Mouse (Mus musculus) Muller cell, postnatal 12 days (primary cell): ENCODE data around the gene Cyth1.
A peak's percentile ranks its signal among the peaks of the same experiment; 100 is the strongest.

ENCODE experiments used
- DNase-seq: peaks from one replicate; pipeline ENCODE4 v3.0.0-alpha.2; 2015; ENCODE audit errors: inconsistent ontology term

Gene Cyth1

GRCm38 (mm10) chr11:118254159-118254951, 6.0 kb upstream of the Cyth1 start:
- DNase-seq: peak; percentile 54

- no peak for DNase-seq
Observed at GRCm38 (mm10) chr11:118253447-118254158, 5.2 kb upstream of the Cyth1 start.

DNA sequence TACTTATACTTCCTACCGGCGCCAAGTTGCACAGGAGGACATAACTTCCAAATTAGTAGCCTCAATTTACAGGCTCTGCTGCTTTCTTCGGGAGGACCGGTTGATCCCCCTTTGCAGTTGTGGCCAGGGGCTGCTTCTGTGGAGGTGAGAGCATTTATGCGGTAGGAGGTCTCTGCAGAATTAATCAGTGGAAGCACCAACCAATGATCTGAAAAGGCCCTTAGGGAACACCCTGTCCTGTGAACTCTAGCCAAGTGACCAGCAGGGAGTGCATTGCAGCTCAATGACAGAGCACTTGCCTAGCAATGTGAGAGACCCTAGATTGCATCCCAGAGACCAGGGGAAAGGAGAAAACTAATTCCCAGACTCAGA, 606 bp upstream of the Cyth1 start:
- peak; percentile 77 for DNase-seq

- DNase-seq: peak; percentile 54
Observed at GRCm38 (mm10) chr11:118247359-118248095, 865 bp downstream of the Cyth1 start.

DNA sequence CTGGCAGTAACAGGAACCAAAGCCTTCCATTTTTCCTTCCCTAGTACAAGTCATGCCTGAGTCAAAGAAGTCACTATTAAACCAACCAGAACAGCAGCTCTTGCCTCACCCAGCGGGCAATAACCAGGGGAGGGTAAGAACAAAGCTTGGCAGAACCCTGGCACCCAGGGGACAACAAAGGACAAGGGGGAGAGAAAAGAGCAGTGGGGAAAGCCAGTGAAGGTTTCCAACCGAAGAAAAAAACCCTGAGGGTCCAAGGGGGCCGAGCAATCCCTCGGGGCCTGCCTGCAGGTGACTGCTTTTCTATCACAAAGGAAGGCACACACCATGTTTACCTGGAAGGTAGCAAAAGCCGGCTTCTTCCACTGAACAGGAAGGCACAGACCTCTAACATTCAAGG, 1.7 kb downstream of the Cyth1 start:
- DNase-seq: no peak

GRCm38 (mm10) chr11:118245130-118245529, 3.3 kb downstream of the Cyth1 start:
- no peak for DNase-seq

DNA sequence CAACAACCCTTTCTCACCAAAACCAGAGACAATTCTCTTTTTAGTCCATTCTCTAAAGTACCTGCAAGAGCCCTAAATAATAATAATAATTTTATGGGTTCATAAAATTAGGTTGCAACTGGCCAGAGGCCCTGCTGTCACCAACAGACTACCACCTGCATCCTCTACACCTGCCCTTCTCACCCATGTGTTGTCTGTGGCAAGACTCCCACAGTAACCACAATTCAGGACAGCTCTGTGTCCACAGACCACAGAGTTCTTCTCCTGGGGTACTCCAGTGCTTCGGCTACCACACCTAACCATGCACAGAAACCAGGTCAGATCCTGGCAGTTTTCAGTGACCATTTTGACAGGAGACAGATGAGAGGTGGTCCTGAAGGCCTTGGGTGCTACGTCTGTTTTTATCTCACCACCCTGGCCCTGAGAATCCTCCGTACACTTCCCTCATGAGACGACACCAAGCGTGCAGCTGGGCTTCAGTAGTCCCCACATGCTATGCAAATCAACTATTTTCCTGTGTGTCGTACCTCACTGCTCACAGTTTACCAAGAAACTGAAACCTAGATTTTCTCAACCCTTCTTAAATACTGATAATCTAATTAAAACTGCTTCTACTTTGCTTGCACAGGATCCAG, 4.6 kb downstream of the Cyth1 start:
- DNase-seq: no peak

DNA sequence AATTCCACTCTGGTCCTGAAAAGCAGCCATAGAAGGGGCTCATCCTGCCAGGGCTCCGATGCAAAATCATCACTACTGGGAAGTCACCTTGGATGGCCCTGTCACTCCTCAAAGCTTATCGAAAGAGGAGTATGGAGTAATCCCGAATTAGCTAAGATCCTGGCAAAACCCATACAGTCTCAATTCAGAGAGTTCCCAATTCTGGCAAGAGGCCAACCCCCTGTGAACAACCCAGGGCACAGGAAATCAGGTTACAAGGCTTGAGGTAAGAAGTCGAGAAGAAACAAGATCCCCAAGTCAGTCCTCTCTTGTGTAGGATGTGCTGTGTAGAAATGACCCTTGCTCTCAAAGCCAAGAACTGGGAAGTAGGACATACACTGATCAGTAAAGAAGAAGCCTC, 5.9 kb downstream of the Cyth1 start:
- DNase-seq: no peak

DNA sequence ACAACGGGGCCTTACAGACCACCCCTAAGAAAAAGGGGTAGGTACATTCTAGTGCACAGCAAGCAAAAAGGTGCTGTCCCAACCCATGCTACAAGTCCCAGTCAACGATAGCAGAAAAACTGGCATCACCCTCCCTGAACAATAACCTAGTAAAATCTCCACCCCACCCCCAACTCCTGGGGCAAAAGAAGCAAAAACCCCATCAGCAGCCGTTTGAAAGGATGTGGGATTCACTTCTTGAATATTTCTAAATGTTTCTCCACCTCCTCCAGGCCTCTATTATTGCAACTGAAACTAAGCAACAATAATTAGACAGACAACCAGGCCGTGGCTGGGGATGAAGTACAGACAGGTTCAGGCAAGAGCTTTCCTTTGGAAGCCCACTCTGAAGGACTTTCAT, 8.0 kb downstream of the Cyth1 start:
- no peak for DNase-seq

GRCm38 (mm10) chr11:118239281-118240198, 8.9 kb downstream of the Cyth1 start:
- DNase-seq: no peak

DNA sequence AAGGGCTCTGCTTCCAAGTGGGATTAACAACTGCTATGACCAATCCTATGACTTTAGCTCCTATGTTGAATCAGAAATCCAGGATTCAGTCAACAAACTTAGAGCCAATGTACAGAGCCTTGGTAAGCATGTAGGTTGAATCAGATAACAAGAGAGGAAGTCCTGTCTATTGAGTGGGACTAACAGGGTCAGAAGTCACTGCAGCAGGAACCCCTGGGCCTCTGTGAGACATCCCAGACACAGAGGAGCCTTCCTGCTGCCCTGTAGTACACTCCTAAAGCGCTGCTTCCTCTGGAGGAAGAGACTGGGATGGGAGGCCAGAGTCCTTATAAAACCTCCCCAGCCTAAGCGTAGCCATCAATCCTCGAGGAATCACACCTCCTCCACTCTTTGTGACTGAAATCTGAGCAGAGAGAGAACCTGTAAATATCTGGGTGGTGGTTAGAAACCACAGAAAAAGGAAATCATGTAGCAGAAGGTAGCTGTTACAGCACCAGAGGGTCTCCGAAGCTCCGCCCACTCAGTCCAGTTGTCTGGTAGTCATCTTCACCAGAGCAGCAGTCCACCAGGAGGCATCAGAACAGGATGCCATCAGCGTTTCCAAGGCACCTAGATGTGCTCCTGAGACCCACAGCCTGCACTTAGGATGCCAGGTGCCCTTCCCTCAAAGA, 11.7 kb downstream of the Cyth1 start:
- DNase-seq: no peak

DNA sequence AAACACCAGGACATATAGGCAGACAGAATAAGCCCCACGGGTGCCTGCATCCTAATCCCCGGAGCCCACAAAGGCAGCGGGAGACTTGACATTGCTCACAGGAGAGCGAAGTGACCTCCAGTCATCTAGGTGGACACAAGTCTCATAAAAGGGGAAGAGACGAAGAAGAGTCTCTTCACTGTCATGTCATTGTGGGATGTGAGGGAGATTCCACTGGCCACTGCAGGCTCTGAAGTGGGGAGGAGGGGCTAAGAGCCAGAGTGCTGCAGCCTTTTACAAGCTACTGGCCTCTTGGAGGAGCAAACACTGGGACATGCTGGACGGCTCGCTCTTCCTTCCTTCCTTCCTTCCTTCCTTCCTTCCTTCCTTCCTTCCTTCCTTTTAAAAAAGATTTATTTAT, 13.5 kb downstream of the Cyth1 start:
- no peak for DNase-seq

DNA sequence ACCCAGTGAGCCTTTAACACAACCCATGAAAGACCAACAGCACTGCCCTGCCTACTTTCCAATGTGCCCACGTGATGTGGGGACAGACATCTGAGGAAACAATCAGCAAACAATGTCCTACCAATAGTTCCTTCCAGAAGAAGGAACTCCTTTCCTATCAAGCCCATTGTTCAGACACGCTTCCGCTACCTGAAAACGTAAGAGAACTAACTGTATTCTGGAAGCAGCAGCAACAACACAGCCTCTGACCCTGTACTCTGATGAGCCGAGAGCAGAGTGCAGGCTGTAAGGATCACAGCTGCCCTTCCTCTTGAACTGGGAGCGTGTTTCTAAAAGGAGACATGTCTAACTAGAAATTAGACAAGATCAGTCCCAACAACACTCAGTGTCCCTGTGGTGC, 13.9 kb downstream of the Cyth1 start:
- no peak for DNase-seq

GRCm38 (mm10) chr11:118233924-118234323, 14.5 kb downstream of the Cyth1 start:
- no peak for DNase-seq

DNA sequence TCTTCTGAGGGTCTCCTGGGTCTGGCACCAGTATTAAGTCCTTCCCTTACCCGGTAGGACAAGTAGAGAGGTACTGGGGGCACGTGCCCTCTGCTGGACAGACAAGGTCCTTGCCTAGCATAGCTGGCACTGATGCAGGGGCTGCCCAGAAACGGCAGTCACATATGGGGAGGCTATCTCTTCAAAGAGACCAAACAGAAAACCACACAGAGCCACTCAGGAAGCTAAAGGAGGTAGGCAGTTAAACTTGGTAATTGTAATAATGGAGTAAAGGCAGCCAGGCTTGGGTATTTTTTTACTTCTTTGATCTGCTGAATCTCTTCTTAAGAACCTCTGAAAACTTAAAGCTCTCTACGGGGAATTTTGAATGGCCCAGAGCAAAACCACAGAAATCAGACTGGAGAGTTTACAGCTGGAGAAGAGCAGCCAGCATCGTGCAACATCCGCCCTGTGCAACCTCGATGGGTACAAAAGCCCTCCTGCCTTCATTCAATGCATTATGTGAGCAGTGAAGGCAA, 16.0 kb downstream of the Cyth1 start:
- peak; percentile 19 for DNase-seq

DNA sequence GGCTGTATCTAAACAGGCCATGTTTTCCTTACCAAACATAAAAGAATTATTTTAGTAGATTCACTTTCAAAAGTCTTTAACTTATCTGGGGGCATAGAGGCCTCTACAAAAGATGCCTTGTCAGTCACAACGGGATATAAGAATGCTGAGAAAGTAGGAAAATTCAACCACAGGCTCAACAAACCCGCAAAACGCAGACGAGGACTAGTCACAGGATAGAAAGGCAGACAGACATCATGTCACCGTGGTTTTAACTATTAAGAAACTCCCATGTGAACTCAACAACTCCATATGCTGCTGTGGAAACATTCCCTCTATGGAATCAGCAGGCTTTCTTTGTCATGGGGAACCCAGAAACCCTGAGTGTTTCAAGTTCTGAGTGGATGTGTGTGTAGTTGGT, 18.5 kb downstream of the Cyth1 start:
- no peak for DNase-seq

GRCm38 (mm10) chr11:118227650-118228049, 20.7 kb downstream of the Cyth1 start:
- no peak for DNase-seq

GRCm38 (mm10) chr11:118226850-118227249, 21.5 kb downstream of the Cyth1 start:
- no peak for DNase-seq

DNA sequence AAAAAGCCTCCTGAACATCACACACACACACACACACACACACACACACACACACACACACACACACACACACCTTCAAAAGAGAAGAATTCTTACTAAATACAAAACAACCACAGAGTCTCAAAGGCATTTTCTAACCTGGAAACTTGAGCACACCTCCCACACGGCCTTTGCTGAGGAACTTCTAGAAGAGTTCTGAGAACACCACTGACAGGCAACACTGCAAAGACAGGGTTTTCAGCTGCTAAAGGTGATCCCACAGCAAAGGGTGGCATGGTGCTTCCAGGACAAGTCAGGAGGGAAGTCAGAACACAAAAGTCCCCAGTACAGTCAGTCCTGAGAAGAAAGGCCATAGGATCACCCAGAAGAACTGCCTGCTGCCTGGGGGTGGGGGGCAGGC, 22.5 kb downstream of the Cyth1 start:
- no peak for DNase-seq
